Mouse (Mus musculus) forebrain, embryonic 15.5 days (tissue): ENCODE measurements at regions not wholly inside any gene's neighbourhood (a gene's known extent, or its start where the extent isn't known, plus 50 kb on each side); places are given as distances from the start of the nearest gene placed in this dataset.
A peak's percentile ranks its signal among the peaks of the same experiment; 100 is the strongest.
"Not testable (repeated sequence)": the region's sequence is repeated elsewhere in the genome, so short reads cannot be mapped to it uniquely, and the experiment has no call there.

ENCODE experiments used
- ATAC-seq: fragments of 200-750 bp; cut with Nextera tagmentation; replicated peaks from 2 replicates; pipeline ENCODE4 v1.8.0; 2017; ENCODE audit warnings: mild to moderate bottlenecking, moderate TSS enrichment, moderate library complexity
- H3K27ac ChIP-seq: fragments of 300-500 bp; sonication (generic); replicated peaks from 2 replicates; pipeline ENCODE4 v1.5.1; 2015; ENCODE audit warnings: mild to moderate bottlenecking, inconsistent platforms
- H3K27me3 ChIP-seq: fragments of 300-500 bp; sonication (generic); 2 replicates; pipeline ENCODE4 v1.6.1; 2015; ENCODE audit warnings: inconsistent platforms
- H3K36me3 ChIP-seq: fragments of 300-500 bp; sonication (generic); 2 replicates; pipeline ENCODE4 v1.6.1; 2015; ENCODE audit warnings: mild to moderate bottlenecking, inconsistent platforms
- H3K4me1 ChIP-seq: fragments of 300-500 bp; sonication (generic); 2 replicates; pipeline ENCODE4 v1.6.1; 2015; ENCODE audit warnings: inconsistent platforms
- H3K4me2 ChIP-seq: fragments of 300-500 bp; sonication (generic); replicated peaks from 2 replicates; pipeline ENCODE4 v1.6.1; 2015; ENCODE audit warnings: mild to moderate bottlenecking, inconsistent platforms
- H3K4me3 ChIP-seq: fragments of 300-500 bp; sonication (generic); 2 replicates; pipeline ENCODE4 v1.5.1; 2015; ENCODE audit warnings: mild to moderate bottlenecking, inconsistent platforms
- H3K9ac ChIP-seq: fragments of 300-500 bp; sonication (generic); replicated peaks from 2 replicates; pipeline ENCODE4 v1.6.1; 2015; ENCODE audit warnings: mild to moderate bottlenecking, inconsistent platforms
- H3K9me3 ChIP-seq: fragments of 300-500 bp; sonication (generic); 2 replicates; pipeline ENCODE4 v1.6.1; 2016; ENCODE audit warnings: inconsistent platforms
- WGBS: fragments of 180-500 bp; shearing (Covaris S2); methylation state at CpG from one replicate; pipeline ENCODE4 v1.1.7; 2015; ENCODE audit warnings: mixed read lengths; 5-methylcytosine and 5-hydroxymethylcytosine counted together

- no peaks in the 10 kb centered on the region for H3K36me3 ChIP-seq
- no peak for ATAC-seq
- WGBS = 70% methylated on average over 8 of the region's 8 CpGs
- H3K4me1 ChIP-seq = peaks cover 17% of the 10 kb centered on the region
- peak overlapping the region; percentile 44; the same call in 1 of the 2 replicates for H3K27ac ChIP-seq
- H3K9ac ChIP-seq = no peak overlapping the region
- H3K27me3 ChIP-seq = no peaks in the 10 kb centered on the region
- H3K9me3 ChIP-seq = no peaks in the 10 kb centered on the region
- no peak overlapping the region for H3K4me2 ChIP-seq
- no peak overlapping the region for H3K4me3 ChIP-seq
These were observed 169.3 kb upstream of the Frmd6 start for GRCm38 (mm10) chr12:70655900-70656544.

- Histone ChIP-seq H3K27ac (peak overlapping the region; percentile 51), H3K9me3 (no peaks in the 10 kb centered on the region), H3K4me3 (no peak overlapping the region), H3K4me1 (peaks cover 17% of the 10 kb centered on the region), H3K36me3 (no peaks in the 10 kb centered on the region), H3K4me2 (no peak overlapping the region), H3K27me3 (no peaks in the 10 kb centered on the region), H3K9ac (no peak overlapping the region)
- peak; percentile 61 for ATAC-seq
- 53% methylated on average over 7 of the region's 7 CpGs for WGBS
These were observed 168.4 kb upstream of the Frmd6 start for GRCm38 (mm10) chr12:70656805-70657492.

- peaks cover 17% of the 10 kb centered on the region for H3K4me1 ChIP-seq
- H3K9me3 ChIP-seq = no peaks in the 10 kb centered on the region
- ATAC-seq = no peak
- H3K27ac ChIP-seq = peak overlapping the region; percentile 51
- no peaks in the 10 kb centered on the region for H3K36me3 ChIP-seq
- 78% methylated on average over 3 of the region's 3 CpGs for WGBS
- no peak overlapping the region for H3K4me2 ChIP-seq
- no peaks in the 10 kb centered on the region for H3K27me3 ChIP-seq
- no peak overlapping the region for H3K9ac ChIP-seq
- H3K4me3 ChIP-seq = no peak overlapping the region
These were observed 167.9 kb upstream of the Frmd6 start for GRCm38 (mm10) chr12:70657493-70657810.

GRCm38 (mm10) chr12:70658106-70658505 lies 167.2 kb upstream of the Frmd6 start:
- 85% methylated on average over 5 of the region's 5 CpGs for WGBS
- ATAC-seq = no peak
- Histone ChIP-seq H3K4me2 (no peak overlapping the region), H3K4me3 (no peak overlapping the region), H3K36me3 (no peaks in the 10 kb centered on the region), H3K9ac (no peak overlapping the region), H3K27ac (no peak overlapping the region), H3K9me3 (no peaks in the 10 kb centered on the region), H3K27me3 (no peaks in the 10 kb centered on the region), H3K4me1 (peaks cover 17% of the 10 kb centered on the region)

GRCm38 (mm10) chr12:70660388-70660787 lies 164.9 kb upstream of the Frmd6 start:
- no peak overlapping the region for H3K9ac ChIP-seq
- 92% methylated on average over 4 of the region's 4 CpGs for WGBS

GRCm38 (mm10) chr12:70668158-70668557 lies 157.2 kb upstream of the Frmd6 start:
- H3K27me3 ChIP-seq, H3K9me3 ChIP-seq, H3K4me1 ChIP-seq, H3K4me2 ChIP-seq, H3K27ac ChIP-seq, H3K9ac ChIP-seq, H3K36me3 ChIP-seq, ATAC-seq, H3K4me3 ChIP-seq: not testable (repeated sequence)
- 96% methylated on average over 7 of the region's 8 CpGs for WGBS

More at GRCm38 (mm10) chr12:70660388-70660787, 164.9 kb upstream of the Frmd6 start:
- no peaks in the 10 kb centered on the region for H3K9me3 ChIP-seq
- H3K27ac ChIP-seq = no peak overlapping the region
- no peak for ATAC-seq
- peaks cover 12% of the 10 kb centered on the region for H3K4me1 ChIP-seq
- no peaks in the 10 kb centered on the region for H3K27me3 ChIP-seq
- H3K36me3 ChIP-seq = no peaks in the 10 kb centered on the region
- no peak overlapping the region for H3K4me3 ChIP-seq
- H3K4me2 ChIP-seq = no peak overlapping the region

- ATAC-seq = no peak
- H3K4me2 ChIP-seq = no peak overlapping the region
- no peaks in the 10 kb centered on the region for H3K4me1 ChIP-seq
- no peak overlapping the region for H3K27ac ChIP-seq
- no peaks in the 10 kb centered on the region for H3K27me3 ChIP-seq
- H3K4me3 ChIP-seq = no peak overlapping the region
- no peaks in the 10 kb centered on the region for H3K36me3 ChIP-seq
- no peaks in the 10 kb centered on the region for H3K9me3 ChIP-seq
- no peak overlapping the region for H3K9ac ChIP-seq
- WGBS = 93% methylated on average over 7 of the region's 7 CpGs
These were observed 153.2 kb upstream of the Frmd6 start for GRCm38 (mm10) chr12:70672115-70672514.

GRCm38 (mm10) chr12:70673188-70673587 lies 152.1 kb upstream of the Frmd6 start:
- 79% methylated on average over 11 of the region's 11 CpGs for WGBS
- Histone ChIP-seq H3K27me3 (no peaks in the 10 kb centered on the region), H3K27ac (no peak overlapping the region), H3K36me3 (no peaks in the 10 kb centered on the region), H3K4me3 (no peak overlapping the region), H3K4me2 (no peak overlapping the region), H3K9ac (no peak overlapping the region), H3K4me1 (no peaks in the 10 kb centered on the region), H3K9me3 (no peaks in the 10 kb centered on the region)
- no peak for ATAC-seq

GRCm38 (mm10) chr12:70674144-70674543 lies 151.2 kb upstream of the Frmd6 start:
- WGBS = 88% methylated on average over 2 of the region's 2 CpGs
- Histone ChIP-seq H3K36me3 (no peaks in the 10 kb centered on the region), H3K9ac (no peak overlapping the region), H3K4me1 (no peaks in the 10 kb centered on the region), H3K27me3 (no peaks in the 10 kb centered on the region), H3K27ac (no peak overlapping the region), H3K9me3 (no peaks in the 10 kb centered on the region), H3K4me3 (no peak overlapping the region), H3K4me2 (no peak overlapping the region)
- no peak for ATAC-seq

- no peaks in the 10 kb centered on the region for H3K27me3 ChIP-seq
- WGBS = 82% methylated on average over 6 of the region's 6 CpGs
- no peaks in the 10 kb centered on the region for H3K9me3 ChIP-seq
- no peak overlapping the region for H3K4me3 ChIP-seq
- H3K4me1 ChIP-seq = peaks cover 9% of the 10 kb centered on the region
- ATAC-seq = no peak
- H3K9ac ChIP-seq = no peak overlapping the region
- no peak overlapping the region for H3K27ac ChIP-seq
- H3K4me2 ChIP-seq = no peak overlapping the region
- no peaks in the 10 kb centered on the region for H3K36me3 ChIP-seq
These were observed 149.5 kb upstream of the Frmd6 start for GRCm38 (mm10) chr12:70675846-70676245.

GRCm38 (mm10) chr12:70679701-70680425 lies 145.5 kb upstream of the Frmd6 start:
- Histone ChIP-seq H3K4me1 (peaks cover 9% of the 10 kb centered on the region), H3K4me2 (peak overlapping the region; percentile 17; the same call in 1 of the 2 replicates), H3K9ac (no peak overlapping the region), H3K4me3 (no peak overlapping the region), H3K27ac (peak overlapping the region; percentile 67), H3K27me3 (no peaks in the 10 kb centered on the region), H3K9me3 (no peaks in the 10 kb centered on the region), H3K36me3 (no peaks in the 10 kb centered on the region)
- peak; percentile 84 for ATAC-seq
- WGBS = 51% methylated on average over 20 of the region's 20 CpGs

GRCm38 (mm10) chr12:70681407-70681990 lies 143.8 kb upstream of the Frmd6 start:
- ATAC-seq = no peak
- WGBS = 82% methylated on average over 8 of the region's 8 CpGs

More at GRCm38 (mm10) chr12:70681407-70681990, 143.8 kb upstream of the Frmd6 start:
- Histone ChIP-seq H3K4me3 (no peak overlapping the region), H3K36me3 (no peaks in the 10 kb centered on the region), H3K27me3 (no peaks in the 10 kb centered on the region), H3K4me2 (no peak overlapping the region), H3K9ac (no peak overlapping the region), H3K4me1 (peaks cover 9% of the 10 kb centered on the region), H3K27ac (no peak overlapping the region), H3K9me3 (no peaks in the 10 kb centered on the region)
